Mouse (Mus musculus) CH12.LX (cell line): ENCODE measurements around the gene Hoxd1. TPM values are rescaled to one million over a fixed set of nuclear protein-coding genes. Genes with fewer than 3 reads are reported as not detected.

Experiments used
- DNase-seq: peaks from one replicate; pipeline ENCODE4 v3.0.0-alpha.2; 2013; ENCODE audit errors: extremely low read depth
- H3K27ac ChIP-seq: 2 replicates; pipeline ENCODE4 v1.5.1; 2012; ENCODE audit warnings: low read depth, mild to moderate bottlenecking, control low read depth, moderate library complexity; ENCODE audit not compliant: insufficient read depth
- H3K27me3 ChIP-seq: replicated peaks from 2 replicates; pipeline ENCODE3; 2012; ENCODE audit warnings: inconsistent platforms
- H3K36me3 ChIP-seq, 2 experiments: replicated peaks in 1 of 2; 2 replicates each; pipeline versions ENCODE3 to v1.6.1; 2012; ENCODE audit warnings: inconsistent platforms in 1 of 2, low read length in 1 of 2, mild to moderate bottlenecking in 1 of 2, mixed read lengths in 1 of 2, moderate library complexity in 1 of 2; ENCODE audit not compliant: control insufficient read depth in 1 of 2, insufficient read depth in 1 of 2
- H3K4me1 ChIP-seq, 2 experiments: 2 replicates each; pipeline ENCODE4 v1.6.1; 2012; ENCODE audit warnings: inconsistent platforms in 1 of 2, moderate library complexity in 1 of 2; ENCODE audit not compliant: insufficient read depth in 2 of 2, control insufficient read depth in 1 of 2
- H3K4me2 ChIP-seq: 2 replicates; pipeline ENCODE4 v1.6.1; 2012; ENCODE audit warnings: low read depth, mild to moderate bottlenecking, control low read depth; ENCODE audit not compliant: poor library complexity, insufficient read depth, severe bottlenecking
- H3K4me3 ChIP-seq, 3 experiments: fragments of 150-350 bp in 1 of 3; sonication (generic) in 1 of 3; replicated peaks in 1 of 3; 2 replicates each; pipeline versions ENCODE3 to v1.5.1; 2011 to 2012; ENCODE audit warnings: low read depth in 2 of 3, low read length in 2 of 3, mild to moderate bottlenecking in 2 of 3, moderate library complexity in 2 of 3, control low read depth in 1 of 3, improper control_type of control experiment in 1 of 3, inconsistent platforms in 1 of 3, mixed read lengths in 1 of 3; ENCODE audit not compliant: poor library complexity in 1 of 3
- H3K79me2 ChIP-seq: replicated peaks from 2 replicates; pipeline ENCODE4 v1.6.1; 2012; ENCODE audit warnings: mild to moderate bottlenecking, moderate library complexity; ENCODE audit not compliant: control insufficient read depth, poor library complexity, insufficient read depth, severe bottlenecking; ENCODE audit errors: extremely low read depth
- H3K9ac ChIP-seq: 2 replicates; pipeline ENCODE4 v1.6.1; 2012; ENCODE audit warnings: low read depth, mild to moderate bottlenecking, control low read depth, moderate library complexity; ENCODE audit not compliant: insufficient read depth
- H3K9me3 ChIP-seq: replicated peaks from 2 replicates; pipeline ENCODE3; 2012; ENCODE audit warnings: low read length, inconsistent platforms, mixed read lengths
- CHD1 ChIP-seq: IDR thresholded peaks from 2 replicates; pipeline ENCODE4 v1.6.1; 2012; ENCODE audit warnings: low read depth, low read length, improper control_type of control experiment, inconsistent platforms
- CHD2 ChIP-seq: IDR thresholded peaks from 2 replicates; pipeline ENCODE4 v1.6.1; 2011; ENCODE audit warnings: low read length, improper control_type of control experiment
- ELF1 ChIP-seq: IDR thresholded peaks from 2 replicates; pipeline ENCODE4 v1.6.1; 2014; ENCODE audit warnings: low read depth, mild to moderate bottlenecking, inconsistent platforms, low read length, improper control_type of control experiment
- JUN ChIP-seq: IDR thresholded peaks from 2 replicates; pipeline ENCODE4 v1.6.1; 2011; ENCODE audit warnings: low read depth, mild to moderate bottlenecking, low read length, improper control_type of control experiment, moderate library complexity; ENCODE audit not compliant: insufficient read depth
- KAT2A ChIP-seq: IDR thresholded peaks from 2 replicates; pipeline ENCODE4 v1.6.1; 2012; ENCODE audit warnings: low read length, improper control_type of control experiment, inconsistent platforms; ENCODE audit not compliant: insufficient replicate concordance
- MAFK ChIP-seq: IDR thresholded peaks from 2 replicates; pipeline ENCODE4 v1.6.1; 2011; ENCODE audit warnings: low read length, improper control_type of control experiment; ENCODE audit not compliant: insufficient replicate concordance
- MAZ ChIP-seq: IDR thresholded peaks from 2 replicates; pipeline ENCODE4 v1.6.1; 2012; ENCODE audit warnings: low read depth, mild to moderate bottlenecking, inconsistent platforms, low read length, improper control_type of control experiment, moderate library complexity
- MEF2A ChIP-seq: IDR thresholded peaks from 2 replicates; pipeline ENCODE4 v1.6.1; 2014; ENCODE audit warnings: low read depth, mild to moderate bottlenecking, inconsistent platforms, low read length, improper control_type of control experiment, borderline replicate concordance
- SMC3 ChIP-seq: IDR thresholded peaks from 2 replicates; pipeline ENCODE4 v1.6.1; 2011; ENCODE audit warnings: low read depth, low read length, improper control_type of control experiment
- TBP ChIP-seq: conservative IDR thresholded peaks from 2 replicates; pipeline ENCODE4 v1.6.1; 2011; ENCODE audit warnings: low read depth, low read length, improper control_type of control experiment
- ZC3H11A ChIP-seq: IDR thresholded peaks from 2 replicates; pipeline ENCODE4 v1.6.1; 2012; ENCODE audit warnings: low read depth, mild to moderate bottlenecking, inconsistent platforms, low read length, improper control_type of control experiment
- dilution Hi-C: fragments of 300-500 bp; cut with MboI; formaldehyde crosslinking; loops from 2 replicates; pipeline ENCODE4 v1.14.3; 2020; ENCODE audit warnings: low sequenced_read_pairs; ENCODE audit not compliant: extremely low pct_unique_long_range_greater_than_20kb, extremely low pct_ligation_motif_present
- in situ Hi-C: fragments of 300-500 bp; cut with MboI; formaldehyde crosslinking; loops from 3 replicates; pipeline ENCODE4 v1.14.3; 2019; ENCODE audit warnings: low sequenced_read_pairs, low pct_ligation_motif_present, low pct_unique_long_range_greater_than_20kb, mixed read lengths
- polyA plus RNA-seq: library from polyadenylated mRNA; unstranded; fragments of >175 nt; gene quantifications from 2 replicates; pipeline ENCODE4 v1.2.1, GENCODE M21; 2012; ENCODE audit warnings: low read depth; ENCODE audit not compliant: insufficient read length
- total RNA-seq, 2 experiments: library from RNA; depleted of rRNA; stranded (reverse); fragments of 300-350 nt in 1 of 2; fragments of >200 nt in 1 of 2; gene quantifications; 2 replicates each; pipeline ENCODE4 v1.2.3; 2012 to 2014

Hoxd1 gene
- total and polyA plus RNA-seq, 3 experiments = not detected

- Histone ChIP-seq H3K27ac (no peak overlapping the region), H3K9ac (no peak overlapping the region), H3K9me3 (no peaks in the 10 kb centered on the region), H3K36me3 (no peaks in the 10 kb centered on the region), H3K4me1 (no peaks in the 10 kb centered on the region), H3K4me2 (no peak overlapping the region), H3K27me3 (no peaks in the 10 kb centered on the region), H3K4me3 (no peak overlapping the region), H3K79me2 (no peaks in the 10 kb centered on the region)
- in situ Hi-C loops = no loop called here
- dilution Hi-C loops = no loop called here
- TF ChIP-seq CHD1 = no peak
- no peak for TF ChIP-seq TBP
- no peak for TF ChIP-seq MAZ
- TF ChIP-seq MAFK = no peak
- TF ChIP-seq ZC3H11A = no peak
- no peak for TF ChIP-seq KAT2A
- TF ChIP-seq CHD2 = no peak
- TF ChIP-seq MEF2A = no peak
- no peak for TF ChIP-seq ELF1
- no peak for TF ChIP-seq JUN
- no peak for TF ChIP-seq SMC3
- DNase-seq = no peak
Measured at GRCm38 (mm10) chr2:74808431-74808830, 45.7 kb downstream of the Hoxd1 start.

Other genes with a start within 250 kb of the Hoxd1 start
- 21.1 and 21.2 TPM in 2 replicates for gene Lnpk, start 183.5 kb upstream of the Hoxd1 start, total RNA-seq (2012; rRNA removed)
- 51.7 and 61.1 TPM in 2 replicates for gene Lnpk, start 183.5 kb upstream of the Hoxd1 start, total RNA-seq (2014; rRNA removed)
- 32.9 and 37.1 TPM in 2 replicates for gene Lnpk, start 183.5 kb upstream of the Hoxd1 start, polyA plus RNA-seq
- not detected in 2 replicates for gene Evx2, start 103.4 kb upstream of the Hoxd1 start, total RNA-seq (2012; rRNA removed)
- gene Evx2, start 103.4 kb upstream of the Hoxd1 start, total RNA-seq (2014; rRNA removed) = not detected in 2 replicates
- not detected in 2 replicates for gene Evx2, start 103.4 kb upstream of the Hoxd1 start, polyA plus RNA-seq
- not detected in 2 replicates for gene Hoxd13, start 94.7 kb upstream of the Hoxd1 start, total RNA-seq (2012; rRNA removed)
- gene Hoxd13, start 94.7 kb upstream of the Hoxd1 start, total RNA-seq (2014; rRNA removed) = not detected in 2 replicates
- not detected in 2 replicates for gene Hoxd13, start 94.7 kb upstream of the Hoxd1 start, polyA plus RNA-seq
- gene Hoxd12, start 88.0 kb upstream of the Hoxd1 start, total RNA-seq (2012; rRNA removed) = not detected in 2 replicates
- gene Hoxd12, start 88.0 kb upstream of the Hoxd1 start, total RNA-seq (2014; rRNA removed) = not detected in 2 replicates
- gene Hoxd12, start 88.0 kb upstream of the Hoxd1 start, polyA plus RNA-seq = not detected in 2 replicates
- gene Hoxd11, start 83.4 kb upstream of the Hoxd1 start, total RNA-seq (2012; rRNA removed) = not detected in 2 replicates
- gene Hoxd11, start 83.4 kb upstream of the Hoxd1 start, total RNA-seq (2014; rRNA removed) = not detected in 2 replicates
- gene Hoxd11, start 83.4 kb upstream of the Hoxd1 start, polyA plus RNA-seq = not detected in 2 replicates
- not detected in 2 replicates for gene Hoxd10, start 71.1 kb upstream of the Hoxd1 start, total RNA-seq (2012; rRNA removed)
- not detected in 2 replicates for gene Hoxd10, start 71.1 kb upstream of the Hoxd1 start, total RNA-seq (2014; rRNA removed)
- not detected in 2 replicates for gene Hoxd10, start 71.1 kb upstream of the Hoxd1 start, polyA plus RNA-seq
- not detected in 2 replicates for gene Hoxd9, start 65.3 kb upstream of the Hoxd1 start, total RNA-seq (2012; rRNA removed)
- gene Hoxd9, start 65.3 kb upstream of the Hoxd1 start, total RNA-seq (2014; rRNA removed) = not detected in 2 replicates
- not detected in 2 replicates for gene Hoxd9, start 65.3 kb upstream of the Hoxd1 start, polyA plus RNA-seq
- gene Hoxd8, start 58.4 kb upstream of the Hoxd1 start, total RNA-seq (2012; rRNA removed) = not detected in 2 replicates
- 0.20 and 0.76 TPM in 2 replicates for gene Hoxd8, start 58.4 kb upstream of the Hoxd1 start, total RNA-seq (2014; rRNA removed)
- gene Hoxd8, start 58.4 kb upstream of the Hoxd1 start, polyA plus RNA-seq = 0.15 and 0.31 TPM in 2 replicates
- 0.50 TPM in 1 of 2 replicates, not detected in the other for gene Hoxd3, start 51.1 kb upstream of the Hoxd1 start, total RNA-seq (2012; rRNA removed)
- gene Hoxd3, start 51.1 kb upstream of the Hoxd1 start, total RNA-seq (2014; rRNA removed) = 0.12 and 0.14 TPM in 2 replicates
- gene Hoxd3, start 51.1 kb upstream of the Hoxd1 start, polyA plus RNA-seq = 1.0 and 1.1 TPM in 2 replicates
- gene Hoxd4, start 51.1 kb upstream of the Hoxd1 start, total RNA-seq (2012; rRNA removed) = 8.4 and 9.8 TPM in 2 replicates
- gene Hoxd4, start 51.1 kb upstream of the Hoxd1 start, total RNA-seq (2014; rRNA removed) = 6.0 and 7.2 TPM in 2 replicates
- 5.4 and 6.3 TPM in 2 replicates for gene Hoxd4, start 51.1 kb upstream of the Hoxd1 start, polyA plus RNA-seq
- gene Gm28230, start 36.3 kb upstream of the Hoxd1 start, total RNA-seq (2012; rRNA removed) = 0.80 and 0.89 TPM in 2 replicates
- gene Gm28230, start 36.3 kb upstream of the Hoxd1 start, total RNA-seq (2014; rRNA removed) = 0.84 and 1.1 TPM in 2 replicates
- gene Gm28230, start 36.3 kb upstream of the Hoxd1 start, polyA plus RNA-seq = 0.85 and 1.7 TPM in 2 replicates
- gene Mtx2, start 62.8 kb downstream of the Hoxd1 start, total RNA-seq (2012; rRNA removed) = 56.4 and 66.0 TPM in 2 replicates
- 163 and 186 TPM in 2 replicates for gene Mtx2, start 62.8 kb downstream of the Hoxd1 start, total RNA-seq (2014; rRNA removed)
- gene Mtx2, start 62.8 kb downstream of the Hoxd1 start, polyA plus RNA-seq = 111 and 129 TPM in 2 replicates